Mouse (Mus musculus) lung, adult 2 months (tissue): ENCODE data around the gene Timm13.

Experiments
- CTCF ChIP-seq: fragments of 200-500 bp; IDR thresholded peaks from 2 replicates; pipeline ENCODE4 v1.5.1; 2011; ENCODE audit warnings: mild to moderate bottlenecking, low read length, control low read depth; ENCODE audit not compliant: insufficient read depth
- POLR2A ChIP-seq: fragments of 200-500 bp; IDR thresholded peaks from 2 replicates; pipeline ENCODE4 v1.6.1; 2011; ENCODE audit warnings: low read depth, mild to moderate bottlenecking, control low read depth, low read length, borderline replicate concordance; ENCODE audit errors: extremely low read depth

- TF ChIP-seq CTCF: no peak
- no peak for TF ChIP-seq POLR2A
These were observed 24.2 kb downstream of the Timm13 start for GRCm38 (mm10) chr10:80876594-80876993.
